Mouse (Mus musculus) left cerebral cortex, postnatal 36 days (tissue): ENCODE measurements around the gene Mpv17l. TPM values are rescaled to one million over a fixed set of nuclear protein-coding genes. Genes with fewer than 3 reads are reported as not detected.
A peak's percentile ranks its signal among the peaks of the same experiment; 100 is the strongest.
"Not testable (repeated sequence)": the region's sequence is repeated elsewhere in the genome, so short reads cannot be mapped to it uniquely, and the experiment has no call there.

Experiments used
- DNase-seq, 2 experiments: peaks; one replicate each; pipeline ENCODE4 v3.0.0; 2021 to 2022; ENCODE audit warnings: low spot score in 2 of 2, mixed read lengths in 1 of 2
- intact Hi-C: fragments of 180-260 bp; cut with DNase I; formaldehyde crosslinking; loops from one replicate; pipeline ENCODE4 v1.15.1; 2025
- total RNA-seq, 2 experiments: library from RNA; stranded (reverse); gene quantifications; 2 replicates each; pipeline ENCODE4 v1.2.3; 2021

Mpv17l gene
- total RNA-seq = 10 to 100 TPM; 68.1 to 70.6 TPM

DNA sequence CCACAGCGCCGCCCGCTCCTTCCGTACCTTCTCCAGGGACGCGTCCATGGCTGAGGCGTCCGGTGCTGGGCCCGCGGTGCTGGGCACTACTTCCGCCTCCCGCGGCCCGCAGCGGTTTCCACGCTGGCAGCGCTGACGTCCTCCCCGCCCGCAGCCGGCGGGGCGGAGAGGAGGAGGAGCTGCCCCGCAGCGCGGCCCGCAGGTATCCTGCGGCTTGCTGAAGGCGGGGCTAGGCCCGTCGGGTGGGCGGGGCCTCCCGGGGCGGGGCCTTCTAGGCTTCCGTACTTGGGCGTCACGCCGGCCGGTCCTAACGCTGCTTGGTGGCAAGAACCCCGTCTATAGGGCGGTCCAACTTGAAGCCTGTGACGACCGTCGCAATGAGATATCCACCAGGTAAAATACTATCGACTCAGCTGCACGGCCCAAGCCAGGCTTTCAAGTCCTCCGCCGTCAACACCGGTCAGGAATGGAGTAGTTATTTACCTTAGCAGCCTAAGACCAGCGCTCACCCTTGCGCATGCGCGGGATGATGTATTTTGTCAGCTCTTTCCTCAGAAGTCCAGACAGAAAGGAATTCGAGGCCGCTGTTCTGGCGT, at the start of gene Mpv17l, which contains the start of gene Pdxdc1:
Mpv17l (plus strand) TSS at position 274 of the 596 bp plus-strand sequence.
Pdxdc1 (minus strand) TSS at position 244 of the 596 bp plus-strand sequence.
- intact Hi-C loops = loop anchor here (1.0 to 5.0 kb wide), 2 partner anchors 209 to 256 kb away; no protein-coding TSS in a partner anchor
- peak; percentile 98 to 99 for DNase-seq

DNA sequence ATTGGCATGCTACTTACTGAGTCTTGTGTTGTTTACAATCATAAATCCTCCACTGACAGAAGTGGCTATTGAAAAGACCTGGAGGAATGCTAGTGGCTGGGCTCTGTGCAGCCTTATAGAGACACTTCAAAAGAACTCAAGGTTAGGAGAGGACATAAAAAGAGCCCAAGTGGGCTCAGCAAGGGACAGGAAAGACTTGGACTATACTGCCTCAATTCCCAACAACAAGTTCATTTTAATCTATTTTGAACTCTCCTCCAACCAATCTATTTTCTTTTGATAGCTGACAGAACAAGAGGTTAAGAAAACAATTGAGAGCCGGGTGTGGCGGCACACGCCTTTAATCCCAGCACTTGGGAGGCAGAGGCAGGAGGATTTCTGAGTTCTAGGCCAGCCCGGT, 49.1 kb upstream of the Mpv17l start:
- intact Hi-C loops = no loop called here
- no peak for DNase-seq

DNA sequence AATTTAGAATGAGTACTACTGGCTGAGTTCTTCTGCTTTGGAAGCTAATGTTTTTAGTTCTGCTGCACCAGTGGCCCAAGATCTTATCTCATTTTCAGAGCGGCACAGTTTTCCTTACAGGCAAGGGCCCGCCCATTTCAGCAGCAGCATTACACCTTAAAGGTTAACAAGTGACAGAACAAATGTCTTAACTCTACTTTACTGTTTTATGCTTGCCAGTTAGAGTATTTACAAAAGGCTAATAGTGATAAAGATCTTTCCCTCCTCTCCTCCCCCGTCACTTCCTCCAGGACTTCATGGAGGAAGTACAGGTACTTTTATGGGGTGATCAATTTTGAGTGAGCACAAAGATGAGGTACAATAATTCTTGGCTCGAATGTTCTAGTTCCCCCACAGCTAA, 36.9 kb upstream of the Mpv17l start:
- DNase-seq = no peak
- intact Hi-C loops = no loop called here

DNA sequence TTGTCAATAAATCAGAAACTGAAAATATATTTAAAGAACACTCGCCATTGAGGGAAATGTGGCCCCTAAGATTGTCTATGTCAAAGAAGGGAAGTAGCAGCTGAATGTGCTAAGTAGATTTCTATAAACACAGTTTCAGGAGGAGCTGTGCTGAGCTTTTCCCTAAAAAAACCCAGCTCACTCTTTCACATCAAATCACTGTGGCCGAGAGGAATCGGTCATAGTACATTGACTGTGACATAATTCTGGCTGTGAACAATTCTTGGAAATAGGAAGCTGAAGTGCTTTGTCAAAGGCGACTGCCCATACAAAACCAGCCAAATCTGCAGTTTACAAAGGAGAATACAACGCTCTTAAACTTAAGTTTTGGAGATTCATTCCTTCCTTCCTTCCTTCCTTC, 36.3 kb upstream of the Mpv17l start:
- intact Hi-C loops = no loop called here
- DNase-seq = no peak

DNA sequence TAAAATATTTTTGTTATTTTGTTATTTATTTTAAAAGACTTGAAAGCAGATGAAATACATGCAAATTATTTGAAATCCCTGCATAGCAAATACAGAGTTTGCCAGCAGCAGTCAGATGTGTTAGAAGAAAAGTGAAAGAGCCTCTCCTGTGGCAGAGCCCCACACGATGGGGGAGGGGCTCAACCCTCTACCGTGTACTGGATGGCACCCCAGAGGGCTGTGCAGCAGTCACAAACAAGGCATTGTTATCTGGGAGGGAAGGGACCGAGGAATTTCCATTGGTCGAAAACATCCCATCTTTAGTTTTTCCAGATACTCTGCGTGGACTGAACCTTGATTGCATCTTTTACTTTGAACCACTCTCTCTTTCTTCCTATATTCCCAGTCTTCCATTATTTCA, 35.6 kb upstream of the Mpv17l start:
- DNase-seq, intact Hi-C loops: not testable (repeated sequence)

DNA sequence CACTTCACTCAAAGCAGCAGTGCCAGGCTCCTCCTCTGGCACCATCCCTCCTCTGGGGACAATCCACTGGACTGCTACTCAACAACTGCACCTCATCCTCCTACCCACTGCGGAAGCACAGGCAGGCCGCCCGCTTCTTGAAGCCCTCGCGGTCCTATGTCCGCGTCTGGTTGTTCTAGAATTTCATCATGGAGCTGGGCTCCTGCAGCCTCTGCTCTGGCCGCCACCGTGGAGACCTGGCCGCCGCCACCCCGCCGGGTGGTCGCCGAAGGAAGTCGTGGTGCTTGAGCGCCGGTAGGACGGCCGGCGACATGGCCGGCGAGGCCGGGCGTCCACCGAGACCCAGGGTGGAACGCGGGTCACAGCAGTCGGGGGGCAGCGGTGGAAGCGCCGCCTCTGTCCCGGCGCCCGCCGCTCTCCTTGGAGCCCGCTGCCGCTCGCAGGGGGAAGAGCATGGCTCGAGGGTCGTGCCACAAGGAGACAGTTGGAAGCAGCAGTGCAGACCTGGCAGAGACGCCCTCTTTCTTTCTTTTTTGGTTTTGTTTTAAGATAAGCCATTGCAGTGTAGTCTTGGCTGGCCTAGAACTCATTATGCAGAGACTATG, 34.9 kb upstream of the Mpv17l start:
- no peak for DNase-seq
- intact Hi-C loops = no loop called here

DNA sequence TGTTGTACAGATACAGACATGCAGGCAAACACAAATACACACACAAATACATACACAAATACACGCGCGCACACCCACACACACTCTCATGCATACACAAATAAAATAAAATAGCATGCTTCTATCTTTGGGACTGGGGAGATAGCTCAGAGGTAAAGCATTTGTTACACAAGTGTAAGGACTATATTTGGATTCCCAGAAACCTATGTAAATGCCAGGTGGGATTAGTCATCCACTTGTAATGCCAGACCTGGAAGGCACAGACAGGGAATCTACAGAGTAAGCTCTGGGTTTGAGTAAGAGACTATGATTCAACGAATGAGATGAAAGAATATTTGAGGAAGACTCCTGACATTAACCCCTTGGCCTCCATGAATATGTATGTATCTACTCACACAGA, 27.5 kb upstream of the Mpv17l start:
- intact Hi-C loops = no loop called here
- no peak for DNase-seq

DNA sequence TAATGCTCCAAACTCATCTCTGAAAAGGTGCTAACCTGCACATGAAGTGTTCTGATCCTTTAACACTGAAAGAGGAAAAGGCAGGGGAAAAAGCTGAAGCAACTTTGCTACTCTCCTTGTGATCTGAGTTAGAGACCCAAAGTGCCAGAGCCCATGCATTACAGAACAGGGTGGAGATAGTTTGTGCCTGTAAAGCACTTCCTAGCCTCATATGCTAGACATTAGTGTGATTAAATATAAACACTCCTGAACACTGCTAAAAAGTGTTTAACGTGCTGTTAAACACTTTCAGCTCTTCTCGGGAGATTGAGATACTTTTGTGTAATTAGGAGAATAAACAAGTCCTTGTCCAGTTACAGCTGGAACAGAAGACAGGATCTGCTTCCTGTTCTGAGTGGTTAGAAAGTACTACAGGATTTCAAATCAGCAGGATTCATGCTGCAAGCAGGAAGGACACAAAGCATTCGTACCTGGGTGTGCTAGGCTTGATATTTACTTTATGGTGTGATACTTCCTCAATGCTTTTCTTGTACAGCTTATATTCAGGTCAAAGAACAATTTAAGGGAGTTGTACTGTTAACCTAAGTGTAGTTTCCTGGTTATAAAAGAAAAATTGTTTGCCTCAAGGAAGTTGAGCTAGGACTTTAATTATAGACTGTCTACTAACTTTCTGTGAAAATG, 19.7 kb upstream of the Mpv17l start:
- intact Hi-C loops = no loop called here
- no peak for DNase-seq

DNA sequence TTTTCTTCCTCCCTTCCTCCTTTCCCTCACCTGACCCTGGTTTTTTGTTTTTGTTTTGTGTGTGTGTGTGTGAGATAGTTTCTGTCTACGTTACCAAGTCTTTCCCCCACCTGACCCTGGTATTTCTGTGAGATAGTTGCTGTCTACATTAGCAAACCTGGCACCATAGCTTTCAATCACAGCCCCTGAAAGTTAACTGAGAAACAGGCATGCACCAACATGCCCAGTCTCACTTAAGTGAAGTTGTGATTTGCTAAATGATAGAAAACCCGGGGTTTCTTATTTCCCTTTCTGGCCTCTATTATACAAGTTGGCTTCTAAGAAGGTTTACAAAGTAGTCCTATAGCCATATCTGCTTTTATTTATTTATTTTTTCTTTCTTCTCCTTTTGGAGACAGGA, 12.5 kb upstream of the Mpv17l start:
- intact Hi-C loops = no loop called here

DNA sequence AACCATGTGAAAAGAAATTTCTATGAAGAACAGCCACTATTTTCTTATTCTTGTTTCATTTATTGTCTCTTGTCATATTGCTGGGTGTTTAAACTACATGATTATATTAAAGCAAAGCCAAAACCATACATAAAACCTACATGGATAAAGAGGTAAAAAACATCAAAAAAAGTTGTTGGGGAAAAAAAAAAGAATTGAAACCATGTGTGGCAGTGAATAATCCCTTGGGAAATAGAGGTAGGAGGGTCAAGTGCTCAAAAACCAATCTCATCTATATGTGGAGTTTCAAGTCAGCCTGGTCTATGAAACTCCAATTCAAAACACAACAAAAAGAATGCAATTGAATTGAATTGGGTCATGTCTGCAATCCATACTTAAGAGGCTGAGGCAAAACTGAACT, 10.1 kb upstream of the Mpv17l start:
- no peak for DNase-seq
- intact Hi-C loops = no loop called here

More for the DNA sequence above, 12.5 kb upstream of the Mpv17l start:
- no peak for DNase-seq

DNA sequence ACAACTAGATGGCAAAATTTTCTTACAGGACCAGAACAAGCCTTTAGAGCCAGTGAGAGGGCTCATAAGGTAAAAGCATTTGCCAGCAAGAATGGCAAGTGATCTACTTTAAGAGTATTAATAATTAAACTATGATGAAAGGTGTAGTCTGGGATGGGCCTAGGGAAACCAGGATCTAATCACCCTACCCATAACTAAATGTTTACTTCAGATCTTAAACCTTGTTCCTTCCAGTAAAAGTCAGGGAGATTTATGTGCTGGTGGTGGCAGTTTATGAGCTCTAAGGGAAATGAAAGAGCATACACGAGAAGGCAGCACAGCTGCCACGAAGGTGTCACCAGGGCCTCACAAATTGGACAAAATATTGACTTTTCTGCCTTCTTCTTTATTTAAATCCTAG, 8.9 kb upstream of the Mpv17l start:
- DNase-seq = no peak
- intact Hi-C loops = no loop called here

DNA sequence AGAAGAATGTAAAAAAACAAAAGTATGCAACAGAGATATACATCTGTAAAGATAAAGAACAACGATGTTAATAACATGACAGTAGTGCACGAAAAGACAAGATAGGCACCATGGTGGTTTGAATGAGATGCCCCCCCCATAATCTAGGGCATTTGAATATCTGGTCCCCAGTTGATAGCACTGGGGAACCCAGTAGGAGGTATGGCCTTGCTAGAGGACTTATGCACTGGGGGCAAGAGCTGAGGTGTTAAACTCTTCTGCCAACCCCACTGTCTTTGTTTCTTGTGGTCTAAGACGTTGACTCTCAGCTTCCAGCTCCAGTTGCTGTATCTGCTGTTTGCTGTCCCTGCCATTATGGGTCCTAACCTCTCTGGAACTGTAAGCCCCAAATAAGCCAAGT, 7.2 kb upstream of the Mpv17l start:
- no peak for DNase-seq
- intact Hi-C loops = no loop called here

DNA sequence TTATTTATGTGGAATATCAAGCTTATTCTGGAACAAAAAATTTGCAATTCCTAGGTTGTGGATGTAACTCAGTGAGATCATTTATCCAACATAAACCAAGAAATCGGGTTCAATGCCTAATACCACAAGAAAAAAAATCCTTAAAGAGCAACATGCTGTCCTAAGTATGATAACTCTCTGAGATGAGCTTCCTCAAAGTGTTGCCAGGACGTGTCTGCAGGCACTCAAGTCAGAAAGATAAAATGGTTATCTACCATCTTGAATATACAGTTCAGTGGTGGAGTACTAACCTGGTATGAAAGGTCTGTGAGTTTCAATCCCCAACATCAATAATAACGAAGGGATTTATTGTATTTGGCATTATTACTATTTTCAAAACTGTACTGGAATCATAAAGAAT, 6.6 kb upstream of the Mpv17l start:
- intact Hi-C loops = no loop called here

DNA sequence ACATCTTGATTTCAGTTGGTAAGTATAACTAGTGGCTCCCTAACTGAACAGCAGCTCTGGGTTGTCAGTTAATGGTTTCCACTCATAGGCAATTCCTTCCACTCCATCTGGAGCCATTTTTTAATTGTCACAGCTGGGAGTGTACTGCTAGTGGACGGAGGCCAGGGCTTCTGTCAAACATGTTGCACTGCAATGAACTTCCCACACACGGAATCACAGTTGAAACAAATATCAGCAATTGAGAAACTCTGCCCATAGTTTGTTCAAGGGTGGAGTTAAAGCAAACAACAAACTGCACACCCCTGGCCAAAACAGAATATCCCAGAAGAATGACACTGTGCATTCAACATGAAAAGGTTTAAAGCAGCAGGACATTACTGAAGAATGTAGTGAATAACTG, 4.0 kb upstream of the Mpv17l start:
- DNase-seq = no peak
- intact Hi-C loops = no loop called here

More for the DNA sequence above, 6.6 kb upstream of the Mpv17l start:
- no peak for DNase-seq

DNA sequence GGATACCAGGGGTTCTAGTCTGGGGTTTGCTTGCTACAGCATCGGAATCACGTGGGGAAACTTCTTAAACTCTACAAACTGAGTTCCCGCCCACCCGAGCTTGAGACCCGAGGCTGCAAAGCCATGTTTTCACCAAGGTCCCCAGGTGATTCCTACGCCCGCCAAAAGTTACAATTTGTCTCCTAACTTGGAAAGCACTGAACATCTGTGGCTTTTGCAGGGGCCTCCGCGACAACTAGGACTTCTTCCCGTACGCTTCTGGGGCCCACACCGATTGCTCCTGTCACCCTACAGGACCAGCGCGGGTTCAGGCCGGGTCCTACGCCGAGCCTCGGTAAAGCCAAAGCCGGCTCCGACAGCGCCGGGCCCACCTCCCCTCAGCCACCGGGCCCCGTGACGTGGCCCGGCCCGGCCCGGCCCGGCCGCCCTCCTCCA, 547 bp upstream of the Mpv17l start:
- intact Hi-C loops = loop anchor here (5.0 kb wide), 1 partner anchor 210 kb away; no protein-coding TSS in a partner anchor
- no peak for DNase-seq

DNA sequence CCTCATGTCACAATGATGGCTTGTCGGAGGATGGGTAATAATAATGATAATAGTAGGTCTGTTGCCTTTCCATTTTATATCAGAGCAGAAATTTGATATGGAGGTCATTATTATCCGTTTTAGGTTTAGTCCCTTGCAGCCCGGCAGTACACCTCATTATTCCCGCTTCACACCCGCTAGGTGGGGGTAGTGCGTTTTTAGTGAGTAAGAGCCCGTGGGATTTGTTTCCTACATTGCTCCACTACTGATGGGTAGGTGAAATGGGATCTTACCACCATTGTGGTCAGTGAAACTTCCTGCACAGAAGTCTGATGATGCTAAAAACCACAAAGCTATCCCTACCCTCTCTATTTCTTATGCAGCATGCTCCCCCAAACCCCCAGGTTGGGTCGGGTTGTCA, 527 bp downstream of the Mpv17l start:
- intact Hi-C loops = loop anchor here (1.0 to 5.0 kb wide), 2 partner anchors 209 to 256 kb away; no protein-coding TSS in a partner anchor

DNA sequence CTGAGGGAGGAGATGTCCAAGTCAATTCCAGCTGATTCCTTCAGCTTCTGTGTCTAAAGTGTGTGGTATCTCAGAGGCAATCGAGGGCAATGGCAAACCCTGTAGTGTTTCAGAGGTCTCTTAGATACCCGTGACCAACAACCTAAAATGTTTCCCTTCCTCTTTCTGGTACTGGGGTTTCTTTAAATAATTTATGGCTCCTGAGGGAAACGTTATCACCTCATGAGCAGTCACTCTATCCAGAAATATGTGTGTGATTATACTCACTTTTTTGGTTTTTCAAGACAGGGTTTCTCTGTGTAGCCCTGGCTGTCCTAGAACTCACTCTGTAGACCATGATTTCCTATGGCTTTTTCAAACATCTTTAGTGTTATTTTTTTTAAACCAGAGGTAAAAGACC, 4.3 kb downstream of the Mpv17l start:
- intact Hi-C loops = no loop called here

More for the DNA sequence above, 527 bp downstream of the Mpv17l start:
- no peak for DNase-seq

DNA sequence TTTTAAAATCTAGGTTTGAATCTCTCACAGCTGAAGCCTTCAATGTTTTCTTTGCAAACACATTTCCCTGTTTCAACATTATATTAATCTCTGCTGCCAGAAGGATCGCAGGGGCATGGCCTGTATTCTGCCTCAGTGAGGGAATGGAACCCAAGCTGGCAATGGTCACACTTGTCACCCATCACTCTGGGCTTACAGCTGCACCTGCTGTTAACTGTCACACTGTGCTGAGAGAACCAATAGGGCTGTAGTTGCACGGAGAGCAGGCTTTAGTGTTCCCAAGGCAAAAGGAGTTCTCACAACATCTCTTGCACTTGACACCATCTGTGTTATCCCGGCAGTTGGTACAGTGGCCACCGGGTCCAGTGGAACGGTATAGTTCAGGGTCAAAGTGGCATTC, 17.1 kb downstream of the Mpv17l start:
- intact Hi-C loops = no loop called here
- DNase-seq = no peak

More for the DNA sequence above, 4.3 kb downstream of the Mpv17l start:
- DNase-seq = no peak

DNA sequence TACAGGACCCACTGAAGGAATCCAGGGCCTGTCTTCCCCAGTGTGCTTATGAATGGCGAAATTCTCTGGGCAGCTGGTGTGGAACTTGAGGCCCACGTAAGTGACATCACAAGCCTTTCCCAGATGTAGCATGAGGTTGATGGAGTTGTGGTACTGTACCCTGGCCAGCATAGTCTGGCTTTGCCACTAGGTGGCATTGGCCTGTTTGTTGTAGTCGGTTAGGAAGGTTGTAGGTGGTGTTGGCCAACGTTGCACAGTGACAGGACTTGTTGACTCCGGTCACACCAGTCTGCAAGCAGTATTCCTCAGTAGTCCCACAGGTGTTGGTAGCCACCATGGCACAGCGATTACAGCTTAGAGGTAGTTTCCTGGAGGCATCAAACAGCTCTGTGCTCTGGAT, 18.1 kb downstream of the Mpv17l start:
- DNase-seq = no peak
- intact Hi-C loops = no loop called here

DNA sequence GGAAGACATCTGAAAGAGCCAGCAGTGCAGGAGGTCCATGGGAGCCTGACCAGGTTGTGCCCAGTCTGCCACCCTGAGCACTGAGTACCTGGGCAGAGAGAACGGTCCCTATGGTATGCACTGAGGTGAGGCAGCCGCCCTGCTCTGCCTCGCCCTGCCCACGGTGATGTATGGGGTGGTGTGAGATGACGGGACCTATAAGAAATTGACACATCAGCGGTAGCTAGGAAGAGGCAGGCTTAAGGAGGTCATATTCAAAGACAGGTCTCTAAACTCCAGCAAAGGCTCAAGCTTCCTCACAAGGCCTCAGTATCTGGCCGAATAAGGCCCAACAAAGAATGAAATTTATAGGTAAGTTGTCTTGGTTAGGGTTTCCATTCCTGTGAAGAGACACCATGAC, 18.8 kb downstream of the Mpv17l start:
- no peak for DNase-seq
- intact Hi-C loops = no loop called here

DNA sequence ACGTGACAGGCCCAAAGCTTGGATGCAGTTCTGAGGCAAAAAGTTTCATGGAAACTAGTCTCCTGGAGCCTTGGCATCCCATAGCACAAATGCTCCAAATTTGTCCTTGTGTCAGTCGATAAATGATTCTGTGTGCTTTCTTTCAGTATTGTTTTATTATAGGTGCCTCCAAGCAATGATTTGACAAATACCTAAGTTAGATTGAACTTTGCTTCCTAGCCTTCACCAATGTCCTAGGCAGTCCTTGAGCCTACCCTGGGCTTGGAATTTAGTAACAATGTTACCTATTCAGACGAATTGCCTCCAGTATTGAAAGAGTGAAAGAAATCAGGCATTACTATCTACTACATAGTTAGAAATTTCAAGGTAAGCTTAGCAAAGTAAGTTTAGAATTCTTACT, 19.5 kb downstream of the Mpv17l start:
- intact Hi-C loops, DNase-seq: not testable (repeated sequence)
